Mouse (Mus musculus) cerebellum, adult 2 months (tissue): Measurements from ENCODE around the gene Rprd1b.

Source experiments
- CTCF ChIP-seq: fragments of 200-500 bp; IDR thresholded peaks from 2 replicates; pipeline ENCODE4 v1.5.1; 2011; ENCODE audit warnings: low read depth, mild to moderate bottlenecking, control low read depth, low read length, moderate library complexity, borderline replicate concordance; ENCODE audit not compliant: insufficient read depth
- POLR2A ChIP-seq: fragments of 200-500 bp; IDR thresholded peaks from 2 replicates; pipeline ENCODE4 v1.6.1; 2011; ENCODE audit warnings: low read length, control low read depth, borderline replicate concordance; ENCODE audit not compliant: insufficient read depth

- no peak for TF ChIP-seq POLR2A
- TF ChIP-seq CTCF, result no peak
Measured at GRCm38 (mm10) chr2:158050116-158050515, 21.8 kb downstream of the Rprd1b start.
